Mouse (Mus musculus) kidney, adult 18-20 months (tissue): ENCODE measurements around the gene Olfr1120.
"Not testable (repeated sequence)": the region's sequence is repeated elsewhere in the genome, so short reads cannot be mapped to it uniquely, and the experiment has no call there.

Source experiments
- DNase-seq: peaks from one replicate; pipeline ENCODE4 v3.0.0; 2021

Olfr1120 gene

DNA sequence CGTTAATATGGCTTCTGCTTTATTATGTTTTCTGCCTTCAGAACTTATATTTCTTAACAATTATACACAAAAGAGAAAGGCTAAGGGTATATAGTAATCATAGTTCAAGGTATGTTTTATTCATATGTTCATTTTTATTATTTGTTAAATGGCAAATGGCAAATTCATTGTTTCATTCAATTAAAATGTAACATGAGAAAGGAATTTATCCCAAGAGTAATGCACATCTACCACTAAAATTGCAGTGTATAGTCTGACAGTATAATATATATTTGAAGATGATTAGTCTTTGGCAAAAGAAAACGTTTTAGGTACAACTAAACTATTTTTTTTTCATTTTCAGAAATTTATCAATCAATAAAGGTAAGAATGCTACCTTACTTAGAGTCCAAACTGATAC lies at the start of gene Olfr1120:
Olfr1120 (plus strand) TSS at position 301 of the 400 bp plus-strand sequence.
- DNase-seq = no peak

DNA sequence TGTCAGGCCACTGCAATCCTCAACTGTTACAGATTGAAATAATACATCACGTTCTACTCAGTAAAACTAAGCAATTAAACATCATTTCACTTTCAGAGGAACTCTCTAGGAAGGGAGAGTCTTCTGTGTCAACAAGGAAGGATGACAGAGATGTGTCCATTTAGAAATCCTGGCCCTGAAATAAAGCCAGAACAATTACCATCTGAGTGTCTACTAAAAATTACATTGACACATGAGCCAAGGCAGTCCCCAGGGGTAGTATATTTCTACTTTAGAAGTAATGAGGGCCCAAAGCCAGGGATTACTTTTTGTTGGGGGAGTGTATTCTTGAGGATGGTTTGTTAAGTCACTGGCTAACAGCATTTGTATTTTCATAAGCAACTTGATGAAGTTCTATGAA lies 47.3 kb upstream of the Olfr1120 start, which contains the start of gene Olfr1118:
Olfr1118 (plus strand) TSS at position 301 of the 400 bp plus-strand sequence.
- DNase-seq = no peak

DNA sequence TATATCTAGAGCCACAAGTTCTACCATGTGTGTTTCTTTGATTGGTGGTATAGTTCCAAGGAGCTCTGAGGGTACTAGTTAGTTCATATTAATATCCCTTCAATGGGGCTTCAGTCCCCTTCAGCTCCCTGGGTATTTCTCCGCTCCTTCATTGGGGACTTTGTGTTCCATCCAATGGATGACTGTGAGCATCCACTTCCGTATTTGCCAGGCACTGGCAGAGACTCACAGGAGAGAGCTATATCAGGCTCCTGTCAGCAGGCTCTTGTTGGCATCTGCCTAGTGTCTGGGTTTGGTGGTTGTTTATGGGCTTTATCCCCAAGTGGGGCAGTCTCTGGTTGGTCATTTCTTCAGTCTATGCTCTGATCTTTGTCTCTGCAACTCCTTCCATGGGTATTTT lies 5.5 kb downstream of the Olfr1120 start:
- DNase-seq = not testable (repeated sequence)

DNA sequence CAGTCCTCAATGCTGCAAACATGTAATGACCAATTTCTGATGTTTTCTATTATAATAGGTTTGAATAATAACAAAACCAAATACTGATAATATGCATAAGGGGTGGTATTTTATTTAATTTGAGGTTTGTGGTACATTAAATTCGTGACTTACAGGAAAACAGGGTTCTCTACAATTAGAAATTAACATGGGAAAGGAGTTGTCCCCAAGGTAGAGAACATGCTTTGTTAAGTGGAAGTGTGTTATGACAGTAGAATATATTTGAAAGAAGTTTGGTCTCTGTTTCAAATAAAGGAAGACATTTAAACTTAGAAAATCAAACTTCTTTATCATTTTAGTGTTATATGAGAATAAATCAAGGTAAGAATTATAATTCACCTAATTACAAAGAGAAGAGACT lies 15.0 kb downstream of the Olfr1120 start, which contains the start of gene Olfr1121:
Olfr1121 (plus strand) TSS at position 301 of the 400 bp plus-strand sequence.
- no peak for DNase-seq

DNA sequence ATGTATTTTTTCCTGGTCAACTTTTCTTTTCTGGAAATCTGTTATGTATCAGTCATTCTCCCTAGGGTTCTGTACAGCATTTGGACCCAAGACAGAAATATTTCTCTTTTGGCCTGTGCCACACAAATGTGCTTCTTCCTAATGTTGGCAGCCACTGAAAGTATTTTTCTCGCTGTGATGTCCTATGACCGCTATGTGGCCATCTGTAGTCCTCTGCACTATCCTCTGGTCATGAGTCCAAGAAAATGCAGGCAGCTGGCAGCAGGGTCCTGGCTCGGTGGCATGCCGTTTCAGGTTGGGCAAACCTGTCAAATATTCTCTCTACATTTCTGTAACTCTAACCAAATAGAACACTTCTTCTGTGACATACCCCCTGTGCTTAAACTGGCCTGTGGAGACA lies 17.1 kb downstream of the Olfr1120 start:
- DNase-seq = no peak

DNA sequence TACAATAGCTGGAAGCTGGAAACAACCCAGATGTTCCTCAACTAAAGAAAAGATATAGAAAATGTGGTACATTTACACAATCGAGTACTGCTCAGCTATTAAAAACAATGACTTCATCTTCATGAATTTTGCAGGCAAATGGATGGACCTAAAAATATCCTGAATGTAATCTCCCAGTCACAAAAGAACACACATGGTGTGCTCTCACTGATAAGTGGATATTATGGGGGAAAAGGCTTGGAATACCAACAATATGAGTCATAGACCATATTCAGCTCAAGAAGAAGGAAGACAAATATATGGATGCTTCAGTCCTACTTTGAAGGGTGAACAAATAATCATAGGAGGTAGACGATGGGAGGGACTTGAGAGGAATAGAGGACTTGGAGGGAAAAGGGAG lies 29.3 kb downstream of the Olfr1120 start:
- no peak for DNase-seq

DNA sequence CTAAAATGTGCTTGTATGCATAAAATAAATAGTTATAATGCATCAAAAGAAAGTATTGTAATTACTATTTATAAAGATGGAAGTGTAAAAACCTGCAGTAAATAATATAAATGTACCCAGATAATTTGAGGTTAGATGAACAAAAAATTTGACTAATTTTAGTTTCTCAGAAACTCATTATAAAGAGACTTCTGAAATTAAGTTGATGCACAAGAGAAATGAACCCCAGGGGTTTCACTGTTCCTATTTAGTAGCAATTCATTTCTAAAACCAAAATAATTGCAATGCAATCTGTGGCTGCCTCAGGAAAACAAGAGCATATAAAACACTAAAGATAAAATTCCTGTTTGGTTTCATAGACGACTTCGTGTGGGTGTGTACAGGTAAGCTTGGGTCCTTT lies 30.9 kb downstream of the Olfr1120 start, which contains the start of gene Olfr1122:
Olfr1122 (plus strand) TSS at position 301 of the 400 bp plus-strand sequence.
- DNase-seq = no peak

DNA sequence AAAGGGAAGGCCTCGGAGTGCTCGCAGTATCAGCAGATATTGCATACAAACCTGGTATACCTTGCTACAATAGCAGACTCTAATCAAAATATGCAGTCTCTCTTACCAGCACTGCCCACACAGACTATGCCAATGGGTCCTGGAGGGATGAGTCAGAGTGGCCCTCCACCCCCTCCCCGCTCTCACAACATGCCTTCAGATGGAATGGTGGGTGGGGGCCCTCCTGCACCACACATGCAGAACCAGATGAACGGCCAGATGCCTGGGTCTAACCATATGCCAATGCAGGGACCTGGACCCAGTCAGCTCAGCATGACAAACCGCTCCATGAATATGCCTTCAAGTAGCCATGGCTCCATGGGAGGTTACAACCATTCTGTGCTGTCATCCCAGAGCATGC lies 39.0 kb downstream of the Olfr1120 start:
- not testable (repeated sequence) for DNase-seq

DNA sequence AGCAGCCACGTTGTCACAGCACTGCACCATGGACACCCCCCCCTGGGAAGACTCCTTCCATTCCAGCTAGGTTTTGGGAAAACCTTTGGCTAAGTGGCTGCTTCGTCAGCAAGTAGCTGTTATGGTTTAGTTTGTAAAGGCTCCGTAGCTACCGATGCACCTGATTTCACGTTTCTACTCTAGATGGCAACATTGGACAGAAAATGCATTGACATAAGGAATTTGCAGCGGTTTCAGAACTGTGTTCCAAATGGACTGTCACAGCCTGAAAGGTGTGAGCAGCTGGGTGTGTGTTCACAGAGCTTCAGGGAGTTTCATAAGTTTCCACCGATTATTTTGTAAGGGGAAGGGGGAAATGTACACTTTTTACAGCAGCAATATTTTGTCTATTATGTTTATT lies 40.1 kb downstream of the Olfr1120 start:
- not testable (repeated sequence) for DNase-seq
